Mouse (Mus musculus): ENCODE measurements around the gene Cyp17a1.

Cyp17a1 gene

GRCm38 (mm10) chr19:46672766-46673418 lies at the start of gene Cyp17a1:
TSS of gene Cyp17a1 (minus strand) at chr19:46673172.
- no peak for DNase-seq

GRCm38 (mm10) chr19:46718150-46718549 lies 45.2 kb upstream of the Cyp17a1 start:
- DNase-seq = no peak

DNA sequence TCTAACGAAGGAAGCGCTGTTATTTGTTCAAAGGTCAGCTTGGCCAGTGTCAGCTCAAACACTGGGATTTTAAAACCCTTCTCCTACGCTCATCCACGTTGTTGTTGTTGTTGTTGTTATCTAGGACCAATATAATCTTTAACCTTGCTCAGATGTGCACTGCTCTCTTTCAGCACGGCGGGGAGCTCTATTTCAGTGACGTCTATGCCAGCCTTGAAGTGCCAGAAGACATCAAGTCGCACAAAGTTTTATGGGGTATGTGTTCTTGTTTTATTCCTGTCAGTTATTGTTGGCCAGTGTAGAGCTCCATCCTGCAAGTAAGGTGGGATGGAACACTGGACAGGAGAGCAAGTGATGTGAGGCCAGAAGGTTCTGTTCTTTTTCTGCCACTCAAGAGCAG lies 42.0 kb upstream of the Cyp17a1 start:
- no peak for DNase-seq

GRCm38 (mm10) chr19:46714234-46714633 lies 41.3 kb upstream of the Cyp17a1 start:
- no peak for DNase-seq

- DNase-seq = no peak
These were observed 37.6 kb upstream of the Cyp17a1 start for GRCm38 (mm10) chr19:46710614-46711013.

- DNase-seq = peak; percentile 60
These were observed 34.6 kb upstream of the Cyp17a1 start, which contains the start of gene As3mt for GRCm38 (mm10) chr19:46707296-46708151. TSS of gene As3mt (plus strand) at chr19:46707458.

- no peak for DNase-seq
These were observed 33.7 kb upstream of the Cyp17a1 start for GRCm38 (mm10) chr19:46706540-46707295.

- DNase-seq = no peak
These were observed 33.0 kb upstream of the Cyp17a1 start for GRCm38 (mm10) chr19:46705779-46706495.

DNA sequence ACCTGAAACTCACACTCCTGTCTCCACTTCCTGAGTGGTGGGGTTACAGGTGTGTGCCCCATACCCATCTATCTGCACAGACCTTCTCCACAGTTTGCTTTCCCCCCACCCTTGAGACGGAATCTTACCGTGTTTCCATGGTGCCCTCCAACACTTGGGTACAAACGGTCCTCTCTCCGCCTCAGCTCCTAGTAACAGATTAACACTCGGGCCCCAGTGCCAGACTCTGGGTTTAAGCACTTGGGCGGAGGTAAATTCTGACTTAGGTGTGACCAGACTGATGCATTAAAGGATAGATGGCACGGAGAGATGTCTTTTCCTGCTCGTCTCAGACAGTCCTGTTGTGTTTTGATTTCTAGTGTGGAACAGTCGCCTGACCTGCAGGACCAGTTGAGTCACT lies 28.2 kb upstream of the Cyp17a1 start:
- no peak for DNase-seq

DNA sequence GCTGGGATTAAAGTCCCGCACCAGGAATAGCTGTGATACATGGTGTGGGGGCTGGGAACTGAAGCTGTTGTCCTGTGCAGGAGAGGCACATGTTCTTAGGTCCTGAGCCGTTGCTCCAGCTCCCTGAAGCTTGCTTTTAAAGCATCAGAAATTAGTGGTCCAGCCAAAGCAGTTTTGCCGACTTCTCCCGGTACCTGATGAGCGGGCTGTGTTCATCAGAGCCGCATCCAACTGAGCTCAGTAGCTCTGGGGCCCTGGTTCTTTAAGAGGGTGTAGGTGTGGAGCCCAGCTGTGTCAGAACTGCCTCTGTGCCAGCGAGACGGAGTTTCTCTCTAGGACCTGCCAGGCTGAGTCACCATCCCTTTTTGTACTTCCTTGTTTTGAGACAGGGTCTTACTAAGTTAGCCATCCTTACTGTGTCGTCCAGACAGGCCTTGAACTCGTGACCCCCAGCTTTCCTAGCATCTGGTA lies 26.1 kb upstream of the Cyp17a1 start:
- no peak for DNase-seq

- no peak for DNase-seq
These were observed 25.0 kb upstream of the Cyp17a1 start for GRCm38 (mm10) chr19:46697840-46698517.

DNA sequence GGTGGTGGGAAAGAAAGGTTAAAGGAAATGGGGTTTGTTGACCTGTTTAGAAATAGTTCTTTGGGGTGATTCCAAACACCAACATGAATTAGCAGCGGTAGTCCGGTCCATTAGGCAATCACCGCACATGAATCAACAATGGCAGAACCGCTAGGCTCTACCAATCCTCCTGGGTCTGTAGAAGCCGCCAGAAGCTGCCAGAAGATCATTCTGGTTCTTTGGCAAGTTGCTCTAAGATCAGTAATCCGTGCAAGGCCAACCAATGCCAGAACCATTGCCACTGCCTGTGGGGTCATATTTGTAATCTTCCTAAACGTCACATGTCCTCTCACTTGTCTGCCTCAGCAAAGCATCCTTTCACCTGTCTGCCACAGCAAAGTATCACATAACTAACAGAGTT lies 24.0 kb upstream of the Cyp17a1 start:
- DNase-seq = no peak

DNA sequence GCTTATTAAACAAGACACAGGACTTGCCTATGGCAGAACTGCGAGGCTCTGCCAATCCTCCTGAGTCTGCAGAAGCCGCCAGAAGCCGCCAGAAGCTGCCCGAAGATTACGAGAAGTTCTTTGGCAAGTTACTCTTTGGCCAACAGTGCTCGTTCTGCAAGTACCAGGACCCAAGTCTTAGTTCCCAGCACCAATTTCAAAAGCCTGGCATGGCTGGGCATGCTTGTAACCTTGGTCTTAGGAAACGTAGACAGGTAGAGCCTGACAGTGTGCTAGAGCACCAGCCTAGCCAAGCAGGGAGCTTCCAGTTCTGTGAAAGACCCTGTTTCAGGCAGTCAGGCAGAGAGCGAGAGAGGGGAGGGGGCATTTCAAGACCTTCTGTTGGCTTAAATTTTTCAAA lies 23.5 kb upstream of the Cyp17a1 start:
- DNase-seq = no peak

- no peak for DNase-seq
These were observed 20.2 kb upstream of the Cyp17a1 start for GRCm38 (mm10) chr19:46693146-46693545.

GRCm38 (mm10) chr19:46691078-46691477 lies 18.1 kb upstream of the Cyp17a1 start:
- DNase-seq = no peak

- no peak for DNase-seq
These were observed 17.4 kb upstream of the Cyp17a1 start for GRCm38 (mm10) chr19:46690387-46690786.

DNA sequence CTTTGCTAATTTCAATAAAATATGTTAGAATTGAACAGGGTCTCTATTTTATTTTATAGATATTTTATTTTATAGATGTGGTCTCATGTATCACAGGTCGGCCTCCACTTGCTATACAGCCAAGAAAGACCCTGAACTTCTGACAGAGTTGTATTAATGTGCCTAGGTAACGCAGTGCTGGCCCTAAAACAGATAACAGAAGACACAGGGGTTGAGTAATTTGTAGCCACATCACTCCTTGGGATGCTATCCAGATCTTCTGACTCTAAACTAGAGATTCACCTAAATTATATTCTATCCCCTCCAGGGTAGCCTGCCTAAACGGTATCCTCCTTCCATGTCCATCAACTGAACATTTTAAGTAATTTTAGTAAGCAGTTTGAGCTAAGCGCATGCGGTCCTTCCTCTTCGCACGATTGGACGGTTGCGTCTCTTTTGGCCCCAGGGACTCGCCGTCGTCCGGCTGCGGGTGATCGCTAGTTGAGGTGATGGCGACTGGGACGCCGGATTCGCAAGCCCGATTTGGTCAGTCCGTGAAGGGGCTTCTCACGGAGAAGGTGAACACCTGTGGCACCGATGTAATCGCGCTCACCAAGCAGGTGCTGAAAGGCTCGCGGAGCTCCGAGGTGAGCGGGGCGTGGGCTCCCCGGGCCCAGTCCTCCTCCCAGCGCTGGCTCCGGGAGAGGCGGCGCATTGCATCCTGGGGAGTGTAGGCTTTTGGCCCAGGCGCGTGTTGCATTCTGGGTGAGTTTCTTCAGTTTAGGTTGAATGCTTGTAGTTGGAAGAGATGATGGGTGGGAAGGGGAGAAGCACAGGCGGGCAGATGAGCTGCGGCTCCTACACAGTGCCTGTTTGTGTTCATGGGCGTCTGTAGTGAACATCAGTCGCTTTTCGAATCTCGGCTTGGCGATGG lies 16.7 kb upstream of the Cyp17a1 start, which contains the start of gene Borcs7:
Borcs7 (plus strand) TSS at position 447 of the 913 bp plus-strand sequence.
- DNase-seq = peak; percentile 80

DNA sequence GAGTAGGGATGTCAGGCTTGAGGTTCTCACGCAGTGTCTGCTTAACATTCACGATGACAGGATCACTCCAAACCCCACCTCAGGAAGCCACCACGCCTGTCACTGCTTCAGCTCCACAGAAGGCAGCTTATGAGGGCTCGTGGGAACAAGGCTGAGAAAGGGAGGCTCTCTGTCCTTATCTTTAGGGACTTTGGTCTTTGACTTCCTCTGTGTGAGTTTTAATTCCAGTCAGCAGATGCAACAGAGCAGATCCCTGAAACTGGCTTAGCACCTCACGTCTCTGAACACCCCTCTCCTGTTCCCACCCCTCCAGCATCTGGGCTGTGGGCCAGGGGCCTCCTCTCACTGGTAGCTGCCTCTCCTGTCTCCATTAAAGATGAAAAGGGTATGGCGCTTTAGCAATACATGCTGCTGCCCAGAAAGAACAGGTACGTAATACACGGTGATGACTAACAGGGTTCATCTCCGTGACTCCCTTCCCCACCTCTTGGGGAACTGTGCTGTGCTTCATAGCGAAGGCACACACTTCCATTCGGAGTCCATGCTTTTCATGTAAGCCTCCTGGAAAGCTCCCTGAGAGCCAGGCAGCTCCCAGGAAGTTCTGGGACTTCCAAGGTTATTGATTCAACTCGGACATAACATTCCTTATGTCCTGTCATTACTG lies 6.9 kb upstream of the Cyp17a1 start:
- no peak for DNase-seq

DNA sequence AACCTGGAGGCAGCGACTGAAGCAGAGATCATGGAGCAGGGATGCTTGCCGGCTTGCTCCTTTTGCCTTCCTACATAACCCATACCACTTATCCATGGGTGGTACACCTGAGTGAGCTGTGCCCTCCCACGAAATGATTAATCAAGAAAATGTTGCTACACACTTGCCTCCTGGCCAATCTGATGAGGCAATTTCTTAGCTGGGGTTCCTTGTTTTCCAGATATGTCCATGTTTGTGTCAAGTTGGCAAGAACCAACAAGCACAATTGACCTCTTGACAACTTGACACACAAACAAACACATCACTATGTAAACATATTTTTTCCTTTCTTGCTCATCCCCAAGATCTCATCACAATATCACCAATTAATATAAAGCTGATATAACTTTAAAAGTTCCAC lies 2.7 kb upstream of the Cyp17a1 start:
- no peak for DNase-seq

GRCm38 (mm10) chr19:46670691-46671090 lies 2.3 kb downstream of the Cyp17a1 start:
- DNase-seq = peak; percentile 58
